Mouse (Mus musculus): ENCODE results near the gene Atf7. TPM values are rescaled to one million over a fixed set of nuclear protein-coding genes. Genes with fewer than 3 reads are reported as not detected.

Gene Atf7
- polyA plus RNA-seq, 1 experiment = 31.0 TPM

DNA sequence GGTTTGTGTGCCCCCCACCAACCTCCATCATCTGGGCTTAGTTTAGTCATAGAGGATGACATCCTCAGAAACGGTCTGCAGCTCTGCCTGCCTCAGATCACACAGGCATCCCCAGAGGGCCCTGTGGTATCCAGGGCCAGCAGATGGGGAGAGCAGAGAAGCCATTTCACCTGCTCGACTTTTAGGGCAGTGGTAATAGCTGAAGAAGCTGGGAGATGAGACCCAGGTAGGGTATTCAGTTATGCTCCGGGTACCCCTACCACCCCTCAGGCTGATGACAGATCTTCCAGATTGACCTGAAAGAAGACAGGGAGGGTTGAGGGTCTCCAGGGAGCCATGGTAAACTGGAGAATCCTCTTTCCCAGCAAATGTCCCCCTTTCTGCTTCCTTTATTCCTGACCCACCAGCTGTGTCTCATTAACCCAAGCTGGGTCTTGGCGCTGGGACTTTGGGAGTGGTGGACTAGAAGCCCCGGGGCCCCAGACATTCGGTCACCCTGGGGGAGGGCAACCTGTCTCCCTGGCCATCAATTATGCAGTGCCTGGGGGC, 113.9 kb downstream of the Atf7 start:
- Histone ChIP-seq H3ac (ENCODE audit: control insufficient read depth, insufficient read length, low read depth) (no peak overlapping the region), H3K27me3 (ENCODE audit: control insufficient read depth, insufficient read depth, insufficient read length) (no peaks in the 10 kb centered on the region), H3K36me3 (ENCODE audit: control insufficient read depth, insufficient read depth) (peaks cover 5% of the 10 kb centered on the region), H3K79me2 (ENCODE audit: control insufficient read depth, insufficient read depth) (peaks cover 46% of the 10 kb centered on the region), H3K4me3 (ENCODE audit: insufficient read depth, poor library complexity, severe bottlenecking) (no peak overlapping the region), H3K79me3 (ENCODE audit: low read depth) (peaks cover 14% of the 10 kb centered on the region)
- TF ChIP-seq MAX (IDR thresholded peaks at IDR 0.05) (no peak), MYOD1 (IDR thresholded peaks at IDR 0.05; ENCODE audit: control insufficient read depth, insufficient read length, low read depth) (no peak), FOSL1 (IDR thresholded peaks at IDR 0.05; ENCODE audit: insufficient read depth, low read length, poor library complexity, severe bottlenecking) (no peak), CTCF (IDR thresholded peaks at IDR 0.05; ENCODE audit: control insufficient read depth, insufficient read depth, insufficient read length) (no peak), MYOG (IDR thresholded peaks at IDR 0.05; ENCODE audit: control insufficient read depth, extremely low read depth, insufficient read length) (no peak), CEBPB (IDR thresholded peaks at IDR 0.05; ENCODE audit: low read depth) (no peak), USF1 (IDR thresholded peaks at IDR 0.05; ENCODE audit: low read depth) (no peak)

DNA sequence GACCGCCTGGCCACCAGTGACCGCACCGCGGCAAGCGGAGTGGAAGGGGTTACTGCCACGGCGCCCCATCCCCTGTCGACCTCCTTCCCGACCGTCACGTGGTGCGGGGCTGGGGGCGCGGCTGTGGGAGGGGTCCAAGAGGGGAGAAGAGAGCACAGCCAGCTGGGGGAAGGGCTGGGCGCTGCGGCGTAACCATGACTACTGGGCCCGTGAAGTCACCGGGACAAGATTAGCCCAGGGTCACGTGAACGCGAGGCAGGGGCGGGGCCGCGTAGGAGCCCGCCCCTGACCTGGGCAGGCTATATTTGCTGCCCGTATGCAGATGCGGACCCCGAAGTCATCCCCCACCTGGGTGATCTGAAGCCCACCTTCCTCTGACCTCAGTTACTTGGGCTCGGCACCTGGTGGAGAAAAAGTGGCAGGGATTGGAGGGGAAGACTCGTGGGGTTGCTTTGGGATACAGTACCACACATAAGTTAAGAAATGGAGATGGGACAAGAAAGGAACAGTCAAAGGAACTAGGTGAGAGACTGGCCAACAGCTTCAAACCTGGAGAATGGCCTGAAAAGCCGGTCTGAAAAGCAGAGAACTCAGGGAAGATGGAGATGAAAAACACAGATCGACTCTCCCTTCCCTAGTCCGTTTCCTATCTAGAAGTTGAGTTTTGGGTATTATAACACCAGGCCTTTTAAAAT, 114.5 kb downstream of the Atf7 start:
- peaks cover 10% of the 10 kb centered on the region for H3K79me3 ChIP-seq (ENCODE audit: low read depth)

GRCm38 (mm10) chr15:102510110-102510509, 115.2 kb downstream of the Atf7 start:
- TF ChIP-seq MYOG (IDR thresholded peaks at IDR 0.05; ENCODE audit: control insufficient read depth, extremely low read depth, insufficient read length) (no peak), CTCF (IDR thresholded peaks at IDR 0.05; ENCODE audit: control insufficient read depth, insufficient read depth, insufficient read length) (no peak), MAX (IDR thresholded peaks at IDR 0.05) (no peak), FOSL1 (IDR thresholded peaks at IDR 0.05; ENCODE audit: insufficient read depth, low read length, poor library complexity, severe bottlenecking) (no peak), CEBPB (IDR thresholded peaks at IDR 0.05; ENCODE audit: low read depth) (no peak), MYOD1 (IDR thresholded peaks at IDR 0.05; ENCODE audit: control insufficient read depth, insufficient read length, low read depth) (no peak), USF1 (IDR thresholded peaks at IDR 0.05; ENCODE audit: low read depth) (no peak)

More for the DNA sequence above, 114.5 kb downstream of the Atf7 start:
- Histone ChIP-seq H3K36me3 (ENCODE audit: control insufficient read depth, insufficient read depth) (peaks cover 10% of the 10 kb centered on the region), H3K4me3 (ENCODE audit: insufficient read depth, poor library complexity, severe bottlenecking) (no peak overlapping the region), H3ac (ENCODE audit: control insufficient read depth, insufficient read length, low read depth) (peak overlapping the region; percentile 21), H3K79me2 (ENCODE audit: control insufficient read depth, insufficient read depth) (peaks cover 40% of the 10 kb centered on the region), H3K27me3 (ENCODE audit: control insufficient read depth, insufficient read depth, insufficient read length) (no peaks in the 10 kb centered on the region)
- TF ChIP-seq MYOD1 (IDR thresholded peaks at IDR 0.05; ENCODE audit: control insufficient read depth, insufficient read length, low read depth) (no peak), MAX (IDR thresholded peaks at IDR 0.05) (no peak), FOSL1 (IDR thresholded peaks at IDR 0.05; ENCODE audit: insufficient read depth, low read length, poor library complexity, severe bottlenecking) (no peak), CEBPB (IDR thresholded peaks at IDR 0.05; ENCODE audit: low read depth) (no peak), MYOG (IDR thresholded peaks at IDR 0.05; ENCODE audit: control insufficient read depth, extremely low read depth, insufficient read length) (no peak), CTCF (IDR thresholded peaks at IDR 0.05; ENCODE audit: control insufficient read depth, insufficient read depth, insufficient read length) (no peak), USF1 (IDR thresholded peaks at IDR 0.05; ENCODE audit: low read depth) (peak; percentile 81)

DNA sequence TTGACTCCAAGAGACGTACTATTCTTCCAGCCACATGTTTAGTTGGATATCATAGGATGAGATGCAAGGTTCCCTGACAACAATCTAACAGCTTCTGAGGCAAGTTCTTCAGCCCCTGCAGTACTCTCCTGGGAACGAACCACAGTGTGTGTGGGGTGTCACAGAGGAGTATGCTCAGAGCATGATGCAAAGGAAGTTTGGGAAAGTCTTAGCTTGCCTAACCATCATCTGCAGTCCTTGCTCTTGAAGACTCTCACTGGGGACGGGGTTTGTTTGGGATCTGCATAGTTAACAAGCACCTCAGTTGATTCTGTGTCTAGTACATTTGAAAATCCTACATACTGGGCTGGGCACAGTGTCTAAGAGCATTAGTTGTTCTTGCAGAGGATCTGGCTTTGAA, 116.9 kb downstream of the Atf7 start:
- Histone ChIP-seq H3K36me3 (ENCODE audit: control insufficient read depth, insufficient read depth) (peaks cover 29% of the 10 kb centered on the region), H3K79me3 (ENCODE audit: low read depth) (no peaks in the 10 kb centered on the region), H3K27me3 (ENCODE audit: control insufficient read depth, insufficient read depth, insufficient read length) (no peaks in the 10 kb centered on the region), H3K79me2 (ENCODE audit: control insufficient read depth, insufficient read depth) (peaks cover 23% of the 10 kb centered on the region), H3K4me3 (ENCODE audit: insufficient read depth, poor library complexity, severe bottlenecking) (no peak overlapping the region), H3ac (ENCODE audit: control insufficient read depth, insufficient read length, low read depth) (no peak overlapping the region)
- no peak for TF ChIP-seq MAX (IDR thresholded peaks at IDR 0.05)
- no peak for TF ChIP-seq USF1 (IDR thresholded peaks at IDR 0.05; ENCODE audit: low read depth)

More at GRCm38 (mm10) chr15:102510110-102510509, 115.2 kb downstream of the Atf7 start:
- Histone ChIP-seq H3ac (ENCODE audit: control insufficient read depth, insufficient read length, low read depth) (no peak overlapping the region), H3K79me2 (ENCODE audit: control insufficient read depth, insufficient read depth) (peaks cover 33% of the 10 kb centered on the region), H3K27me3 (ENCODE audit: control insufficient read depth, insufficient read depth, insufficient read length) (no peaks in the 10 kb centered on the region), H3K36me3 (ENCODE audit: control insufficient read depth, insufficient read depth) (peaks cover 12% of the 10 kb centered on the region), H3K79me3 (ENCODE audit: low read depth) (peaks cover 4% of the 10 kb centered on the region), H3K4me3 (ENCODE audit: insufficient read depth, poor library complexity, severe bottlenecking) (no peak overlapping the region)

DNA sequence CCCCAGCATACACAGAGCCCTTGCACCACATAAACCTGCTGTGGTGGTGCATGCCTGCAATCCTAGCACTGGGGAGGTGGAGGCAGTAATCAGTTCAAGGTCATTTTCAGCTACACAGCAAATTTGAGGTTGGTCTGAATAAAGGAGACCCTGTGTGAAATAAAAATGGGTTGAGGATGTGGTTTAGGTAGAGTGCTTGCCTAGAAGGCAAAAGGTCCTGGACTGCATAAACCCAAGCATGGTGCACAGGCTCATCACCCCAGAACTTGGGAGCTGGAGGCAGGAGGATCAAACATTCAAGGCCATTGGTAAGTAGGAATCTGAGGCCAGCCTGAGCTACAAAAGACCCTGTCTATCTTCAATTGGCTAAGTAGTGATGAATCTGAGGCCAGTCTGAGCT, 117.7 kb downstream of the Atf7 start:
- Histone ChIP-seq H3K4me3 (ENCODE audit: insufficient read depth, poor library complexity, severe bottlenecking) (no peak overlapping the region), H3K79me3 (ENCODE audit: low read depth) (no peaks in the 10 kb centered on the region), H3ac (ENCODE audit: control insufficient read depth, insufficient read length, low read depth) (no peak overlapping the region), H3K79me2 (ENCODE audit: control insufficient read depth, insufficient read depth) (peaks cover 16% of the 10 kb centered on the region), H3K27me3 (ENCODE audit: control insufficient read depth, insufficient read depth, insufficient read length) (no peaks in the 10 kb centered on the region), H3K36me3 (ENCODE audit: control insufficient read depth, insufficient read depth) (peaks cover 37% of the 10 kb centered on the region)
- no peak for TF ChIP-seq FOSL1 (IDR thresholded peaks at IDR 0.05; ENCODE audit: insufficient read depth, low read length, poor library complexity, severe bottlenecking)
- no peak for TF ChIP-seq CEBPB (IDR thresholded peaks at IDR 0.05; ENCODE audit: low read depth)
- no peak for TF ChIP-seq MAX (IDR thresholded peaks at IDR 0.05)
- no peak for TF ChIP-seq USF1 (IDR thresholded peaks at IDR 0.05; ENCODE audit: low read depth)
- TF ChIP-seq MYOD1 (IDR thresholded peaks at IDR 0.05; ENCODE audit: control insufficient read depth, insufficient read length, low read depth) = no peak
- TF ChIP-seq MYOG (IDR thresholded peaks at IDR 0.05; ENCODE audit: control insufficient read depth, extremely low read depth, insufficient read length) = no peak
- TF ChIP-seq CTCF (IDR thresholded peaks at IDR 0.05; ENCODE audit: control insufficient read depth, insufficient read depth, insufficient read length) = no peak

Measured in C2C12 (cell line).